Mouse (Mus musculus) forebrain, embryonic 15.5 days (tissue): ENCODE results near the gene Aagab. TPM values are rescaled to one million over a fixed set of nuclear protein-coding genes. Genes with fewer than 3 reads are reported as not detected.

Experiments
- ATAC-seq: fragments of 200-750 bp; cut with Nextera tagmentation; replicated peaks from 2 replicates; pipeline ENCODE4 v1.8.0; 2017; ENCODE audit warnings: mild to moderate bottlenecking, moderate TSS enrichment, moderate library complexity
- H3K27ac ChIP-seq: fragments of 300-500 bp; sonication (generic); replicated peaks from 2 replicates; pipeline ENCODE4 v1.5.1; 2015; ENCODE audit warnings: mild to moderate bottlenecking, inconsistent platforms
- H3K27me3 ChIP-seq: fragments of 300-500 bp; sonication (generic); 2 replicates; pipeline ENCODE4 v1.6.1; 2015; ENCODE audit warnings: inconsistent platforms
- H3K36me3 ChIP-seq: fragments of 300-500 bp; sonication (generic); 2 replicates; pipeline ENCODE4 v1.6.1; 2015; ENCODE audit warnings: mild to moderate bottlenecking, inconsistent platforms
- H3K4me1 ChIP-seq: fragments of 300-500 bp; sonication (generic); 2 replicates; pipeline ENCODE4 v1.6.1; 2015; ENCODE audit warnings: inconsistent platforms
- H3K4me2 ChIP-seq: fragments of 300-500 bp; sonication (generic); replicated peaks from 2 replicates; pipeline ENCODE4 v1.6.1; 2015; ENCODE audit warnings: mild to moderate bottlenecking, inconsistent platforms
- H3K4me3 ChIP-seq: fragments of 300-500 bp; sonication (generic); 2 replicates; pipeline ENCODE4 v1.5.1; 2015; ENCODE audit warnings: mild to moderate bottlenecking, inconsistent platforms
- H3K9ac ChIP-seq: fragments of 300-500 bp; sonication (generic); replicated peaks from 2 replicates; pipeline ENCODE4 v1.6.1; 2015; ENCODE audit warnings: mild to moderate bottlenecking, inconsistent platforms
- H3K9me3 ChIP-seq: fragments of 300-500 bp; sonication (generic); 2 replicates; pipeline ENCODE4 v1.6.1; 2016; ENCODE audit warnings: inconsistent platforms
- WGBS: fragments of 180-500 bp; shearing (Covaris S2); methylation state at CpG from one replicate; pipeline ENCODE4 v1.1.7; 2015; ENCODE audit warnings: mixed read lengths; 5-methylcytosine and 5-hydroxymethylcytosine counted together
- polyA plus RNA-seq: library from polyadenylated mRNA; unstranded; fragments of >200 nt; fragmentation: Nextera tagmentation; extraction: Ambion mirVana; gene quantifications from 2 replicates; pipeline ENCODE4 v1.2.1, GENCODE M21; 2015

Aagab gene
- polyA plus RNA-seq, 1 experiment from 2014 or later: 56.6 TPM

DNA sequence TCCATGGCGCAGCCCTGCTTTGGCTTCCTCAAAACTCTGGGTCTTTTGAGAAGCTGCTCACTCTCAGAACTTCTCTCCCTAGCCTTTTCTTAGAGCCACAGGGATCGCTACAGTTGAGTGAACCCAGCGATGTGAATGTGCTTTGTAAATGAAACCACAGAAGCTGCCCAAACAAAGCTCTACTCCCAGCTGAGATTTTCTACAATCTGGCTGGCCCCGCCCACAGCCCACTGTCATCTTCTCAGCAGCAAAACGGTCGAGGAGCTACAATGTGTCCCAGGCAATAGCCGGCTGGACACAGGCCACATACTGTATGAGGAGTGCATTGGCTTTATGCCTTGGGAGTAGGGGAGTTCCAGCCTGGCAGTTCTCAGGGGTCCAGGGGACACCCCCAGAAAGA is 51.2 kb downstream of the Aagab start:
- H3K4me3 ChIP-seq: no peak overlapping the region
- no peak for ATAC-seq
- no peaks in the 10 kb centered on the region for H3K36me3 ChIP-seq
- 15% methylated on average over 7 of the region's 7 CpGs for WGBS
- H3K4me2 ChIP-seq: no peak overlapping the region
- no peak overlapping the region for H3K27ac ChIP-seq
- H3K4me1 ChIP-seq: peaks cover 25% of the 10 kb centered on the region
- H3K9me3 ChIP-seq: no peaks in the 10 kb centered on the region
- H3K9ac ChIP-seq: no peak overlapping the region
- H3K27me3 ChIP-seq: no peaks in the 10 kb centered on the region

DNA sequence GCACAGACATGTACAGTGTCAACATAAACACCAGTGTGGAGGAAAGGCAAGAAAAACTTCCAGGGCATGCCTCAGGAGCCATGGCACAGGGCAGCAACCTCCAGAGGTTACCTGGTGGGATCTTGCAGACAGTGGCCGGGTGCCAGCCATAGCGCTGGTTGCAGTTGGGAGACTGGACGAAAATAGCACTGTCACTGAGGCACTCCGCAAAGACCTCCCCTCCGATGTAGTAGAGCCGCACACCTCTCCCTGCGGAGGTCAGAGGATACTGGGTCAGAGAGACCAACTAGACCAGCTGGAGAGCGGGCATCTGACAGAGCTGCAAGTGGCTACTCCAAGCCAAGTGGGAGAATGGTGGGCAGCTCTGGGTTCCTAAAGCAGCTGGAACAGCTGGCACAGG is 52.1 kb downstream of the Aagab start:
- H3K36me3 ChIP-seq: no peaks in the 10 kb centered on the region
- no peak overlapping the region for H3K27ac ChIP-seq
- 91% methylated on average over 8 of the region's 8 CpGs for WGBS
- no peaks in the 10 kb centered on the region for H3K9me3 ChIP-seq
- peaks cover 34% of the 10 kb centered on the region for H3K4me1 ChIP-seq
- H3K4me2 ChIP-seq: no peak overlapping the region
- H3K9ac ChIP-seq: no peak overlapping the region
- H3K4me3 ChIP-seq: no peak overlapping the region
- H3K27me3 ChIP-seq: no peaks in the 10 kb centered on the region
- no peak for ATAC-seq

DNA sequence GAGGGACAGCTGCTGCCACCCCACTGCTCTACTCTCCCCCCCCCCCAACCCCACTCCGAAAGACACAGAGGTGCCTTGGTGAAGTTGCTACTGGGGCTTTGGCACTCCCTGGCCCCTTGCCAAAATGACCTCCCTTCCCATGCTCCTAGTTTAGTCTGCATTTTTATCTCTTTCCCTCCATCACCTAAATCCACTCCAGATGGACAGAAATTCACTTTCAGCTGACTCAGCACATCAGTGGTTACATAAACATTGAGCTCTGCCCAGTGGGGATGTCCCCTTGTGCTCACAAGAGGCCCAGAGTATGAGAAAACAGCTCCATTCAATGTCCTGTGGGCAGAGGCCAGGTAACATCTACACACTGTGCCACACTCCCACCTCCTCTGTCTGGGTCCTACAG is 52.6 kb downstream of the Aagab start:
- Histone ChIP-seq H3K27me3 (no peaks in the 10 kb centered on the region), H3K9me3 (no peaks in the 10 kb centered on the region), H3K9ac (no peak overlapping the region), H3K27ac (no peak overlapping the region), H3K36me3 (no peaks in the 10 kb centered on the region), H3K4me2 (no peak overlapping the region), H3K4me1 (peaks cover 35% of the 10 kb centered on the region), H3K4me3 (no peak overlapping the region)
- 57% methylated on average over 1 of the region's 1 CpGs for WGBS
- ATAC-seq: no peak

DNA sequence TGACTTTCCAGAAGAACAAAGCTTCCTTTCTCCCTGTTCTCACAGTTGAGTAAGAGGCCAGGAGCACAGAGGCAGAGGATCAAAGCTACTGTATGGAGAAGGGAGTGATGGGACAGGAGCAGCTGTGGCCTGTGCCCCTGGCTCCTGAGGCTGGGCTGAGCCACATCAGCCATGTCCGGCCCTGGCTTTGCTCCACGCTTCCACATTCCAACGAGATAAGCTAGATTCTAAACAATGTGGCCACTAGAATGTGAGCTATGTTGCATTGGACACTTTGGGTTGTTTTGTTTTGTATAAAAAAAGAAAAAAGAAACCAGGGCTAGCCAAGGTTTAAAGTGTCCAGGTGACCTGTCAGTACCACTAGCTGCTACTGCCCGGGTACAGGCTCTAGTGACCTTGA is 54.7 kb downstream of the Aagab start:
- H3K4me2 ChIP-seq: no peak overlapping the region
- no peaks in the 10 kb centered on the region for H3K27me3 ChIP-seq
- H3K4me3 ChIP-seq: no peak overlapping the region
- 76% methylated on average over 4 of the region's 4 CpGs for WGBS
- H3K36me3 ChIP-seq: no peaks in the 10 kb centered on the region
- no peaks in the 10 kb centered on the region for H3K9me3 ChIP-seq
- no peak overlapping the region for H3K9ac ChIP-seq
- H3K27ac ChIP-seq: no peak overlapping the region
- H3K4me1 ChIP-seq: peaks cover 28% of the 10 kb centered on the region
- ATAC-seq: no peak

DNA sequence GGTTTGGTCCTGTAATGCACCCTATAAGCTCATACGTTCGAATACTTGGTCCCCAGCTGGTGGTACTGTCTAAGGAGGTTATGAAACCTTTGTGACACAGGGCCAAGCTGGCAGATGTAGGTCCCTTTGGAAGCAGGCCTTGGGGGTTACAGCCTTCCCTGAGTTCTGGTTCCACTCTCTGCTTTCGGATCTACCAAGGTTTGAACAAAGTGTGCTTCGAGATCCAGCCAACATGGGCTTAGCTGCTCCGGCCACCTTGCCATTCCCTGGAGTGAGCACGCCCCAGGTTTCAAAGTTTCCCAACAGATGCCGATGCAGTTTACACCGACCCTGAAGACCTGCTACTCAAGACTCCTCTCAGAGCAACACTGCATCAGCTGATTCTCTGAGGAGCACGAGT is 56.0 kb downstream of the Aagab start:
- H3K27ac ChIP-seq: no peak overlapping the region
- 84% methylated on average over 9 of the region's 9 CpGs for WGBS
- peak; percentile 14 for ATAC-seq

DNA sequence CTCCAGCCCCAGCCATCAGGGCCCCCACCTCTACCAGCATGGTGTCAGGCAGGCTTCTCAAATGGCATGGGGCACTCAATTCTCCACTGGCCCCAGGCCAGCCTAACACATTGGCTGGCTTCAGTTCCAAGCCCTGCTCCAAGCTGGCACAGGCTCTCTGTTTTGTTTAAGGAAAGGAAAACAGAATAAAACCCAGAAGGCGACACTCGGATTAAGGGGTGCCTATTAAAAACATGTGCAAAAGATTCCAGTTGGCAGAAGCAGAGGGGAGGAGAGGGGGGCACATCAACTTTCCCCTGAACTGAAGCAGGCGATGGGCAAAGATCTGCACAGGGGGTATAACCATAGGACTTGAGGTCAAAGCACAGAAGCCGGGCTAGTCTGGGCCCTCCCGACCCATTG is 56.5 kb downstream of the Aagab start:
- Histone ChIP-seq H3K27ac (no peak overlapping the region), H3K4me2 (no peak overlapping the region)

More for the DNA sequence above, 56.0 kb downstream of the Aagab start:
- H3K9ac ChIP-seq: no peak overlapping the region
- H3K4me1 ChIP-seq: peaks cover 23% of the 10 kb centered on the region
- H3K36me3 ChIP-seq: no peaks in the 10 kb centered on the region
- no peaks in the 10 kb centered on the region for H3K27me3 ChIP-seq
- no peaks in the 10 kb centered on the region for H3K9me3 ChIP-seq
- no peak overlapping the region for H3K4me2 ChIP-seq
- H3K4me3 ChIP-seq: no peak overlapping the region

DNA sequence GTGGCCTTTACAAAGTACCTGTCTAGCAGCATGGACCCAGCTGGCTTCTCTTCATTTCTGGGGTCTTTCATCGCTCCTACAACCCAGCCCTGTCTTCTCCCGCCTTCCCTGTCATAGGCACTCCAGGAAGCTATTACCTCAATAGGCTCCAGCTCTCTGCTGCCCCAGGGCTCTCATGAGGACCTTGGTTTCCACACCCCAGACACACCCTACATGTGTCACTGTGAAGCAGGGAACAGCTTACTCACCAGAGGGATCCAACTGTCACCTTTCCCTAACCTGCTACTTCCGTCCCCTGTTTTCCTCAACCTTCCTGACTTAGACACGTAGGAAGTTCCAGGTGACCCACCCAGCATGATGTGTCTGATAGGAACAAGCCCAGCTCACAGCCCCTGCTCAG is 57.6 kb downstream of the Aagab start:
- WGBS: 89% methylated on average over 4 of the region's 4 CpGs
- Histone ChIP-seq H3K27me3 (no peaks in the 10 kb centered on the region), H3K9ac (no peak overlapping the region), H3K4me2 (no peak overlapping the region), H3K4me3 (no peak overlapping the region), H3K36me3 (no peaks in the 10 kb centered on the region), H3K4me1 (peaks cover 19% of the 10 kb centered on the region), H3K27ac (no peak overlapping the region), H3K9me3 (no peaks in the 10 kb centered on the region)
- ATAC-seq: no peak

More for the DNA sequence above, 56.5 kb downstream of the Aagab start:
- ATAC-seq: peak; percentile 72
- H3K27me3 ChIP-seq: no peaks in the 10 kb centered on the region
- no peak overlapping the region for H3K4me3 ChIP-seq
- no peaks in the 10 kb centered on the region for H3K9me3 ChIP-seq
- H3K9ac ChIP-seq: no peak overlapping the region
- 33% methylated on average over 5 of the region's 5 CpGs for WGBS
- no peaks in the 10 kb centered on the region for H3K36me3 ChIP-seq
- H3K4me1 ChIP-seq: peaks cover 17% of the 10 kb centered on the region

DNA sequence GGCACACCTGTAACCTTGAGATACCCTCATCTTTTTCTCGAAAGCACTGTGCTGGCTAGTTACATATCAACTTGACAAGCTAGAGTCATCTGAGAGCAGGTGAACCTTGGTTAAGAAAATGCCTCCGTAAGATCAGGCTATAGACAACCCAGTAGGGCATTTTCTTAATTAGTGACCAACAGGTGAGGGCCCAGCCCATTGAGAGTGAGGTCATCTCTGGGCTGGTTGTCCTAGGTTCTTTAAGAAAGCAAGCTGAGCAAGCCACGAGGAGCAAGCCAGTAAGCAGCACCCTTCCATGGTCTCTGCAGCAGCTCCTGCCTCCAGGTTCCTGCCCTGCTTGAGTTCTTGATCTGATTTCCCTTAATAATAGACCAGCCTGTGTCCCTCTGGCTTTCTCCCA is 58.2 kb downstream of the Aagab start:
- WGBS: 96% methylated on average over 3 of the region's 3 CpGs
- Histone ChIP-seq H3K27ac (no peak overlapping the region), H3K4me1 (peaks cover 24% of the 10 kb centered on the region), H3K36me3 (no peaks in the 10 kb centered on the region), H3K27me3 (no peaks in the 10 kb centered on the region), H3K9ac (no peak overlapping the region), H3K4me3 (no peak overlapping the region), H3K4me2 (no peak overlapping the region), H3K9me3 (no peaks in the 10 kb centered on the region)
- ATAC-seq: no peak

DNA sequence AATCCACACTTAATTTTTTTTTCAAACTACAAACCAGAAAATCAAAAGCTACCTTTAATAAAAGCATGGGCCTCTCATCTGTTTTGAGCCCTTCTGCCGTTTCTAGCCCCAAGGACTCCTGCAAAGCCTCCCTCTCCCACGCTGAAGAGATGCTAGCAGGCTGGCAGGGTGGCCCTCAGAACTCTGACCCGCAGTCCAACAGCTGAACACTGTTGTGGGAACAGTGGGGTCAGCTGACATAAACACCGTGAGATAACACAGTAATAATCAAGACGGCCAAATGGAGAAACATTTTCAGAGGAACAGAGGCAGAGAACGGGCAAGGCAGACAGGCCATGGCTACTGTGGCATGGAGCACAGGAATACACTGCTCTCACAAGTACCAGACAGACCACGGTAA is 60.3 kb downstream of the Aagab start:
- Histone ChIP-seq H3K27ac (no peak overlapping the region), H3K4me3 (no peak overlapping the region), H3K4me1 (peaks cover 36% of the 10 kb centered on the region), H3K9me3 (no peaks in the 10 kb centered on the region), H3K4me2 (no peak overlapping the region), H3K9ac (no peak overlapping the region), H3K36me3 (no peaks in the 10 kb centered on the region), H3K27me3 (no peaks in the 10 kb centered on the region)
- ATAC-seq: no peak
- 88% methylated on average over 7 of the region's 7 CpGs for WGBS

DNA sequence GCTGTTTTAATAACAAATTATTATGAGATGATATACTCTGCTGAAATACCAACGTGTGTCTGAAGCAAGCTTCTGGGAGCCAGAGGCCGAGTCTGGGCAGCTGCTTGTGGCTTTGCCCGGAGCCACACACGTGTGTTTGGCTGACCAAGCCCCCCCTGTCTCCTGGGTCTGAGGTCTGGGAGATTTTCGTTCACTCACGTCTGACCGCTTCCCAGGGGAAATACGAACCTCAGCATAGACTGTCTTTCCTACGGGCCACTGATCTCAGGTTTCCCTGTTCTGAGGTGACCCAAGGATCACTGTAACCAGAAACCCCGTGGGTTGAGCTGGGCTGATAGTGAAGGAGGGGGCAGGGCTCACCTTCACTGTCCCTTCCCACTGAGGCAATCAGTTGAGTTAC is 60.8 kb downstream of the Aagab start:
- Histone ChIP-seq H3K4me1 (peaks cover 41% of the 10 kb centered on the region), H3K9ac (no peak overlapping the region), H3K9me3 (no peaks in the 10 kb centered on the region), H3K4me3 (no peak overlapping the region), H3K36me3 (no peaks in the 10 kb centered on the region), H3K4me2 (no peak overlapping the region), H3K27ac (no peak overlapping the region), H3K27me3 (no peaks in the 10 kb centered on the region)
- 88% methylated on average over 10 of the region's 10 CpGs for WGBS
- ATAC-seq: no peak

DNA sequence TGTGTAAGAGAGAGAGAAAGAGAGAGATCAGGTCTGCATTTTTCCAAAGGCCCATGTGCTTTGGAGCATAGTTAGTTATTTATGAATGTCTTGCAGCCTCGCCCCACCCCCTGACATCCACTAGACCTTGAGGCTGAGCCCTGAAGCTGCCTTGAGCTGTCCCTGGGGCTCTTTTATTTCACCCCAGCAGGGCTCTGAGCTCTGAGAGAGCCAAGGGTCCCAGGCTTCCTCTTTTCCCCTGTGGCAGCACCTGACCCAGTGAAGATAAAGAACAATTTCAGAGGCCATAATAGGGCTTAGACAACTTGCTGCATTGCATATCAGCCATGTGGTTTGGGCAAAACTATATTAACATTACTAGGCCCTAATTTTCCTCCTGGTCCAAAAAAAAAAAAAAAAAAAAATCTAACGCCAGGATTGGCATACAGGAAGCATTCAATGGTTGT is 61.9 kb downstream of the Aagab start:
- 86% methylated on average over 2 of the region's 2 CpGs for WGBS
- no peaks in the 10 kb centered on the region for H3K27me3 ChIP-seq
- H3K4me3 ChIP-seq: no peak overlapping the region
- no peaks in the 10 kb centered on the region for H3K9me3 ChIP-seq
- no peaks in the 10 kb centered on the region for H3K36me3 ChIP-seq
- no peak overlapping the region for H3K27ac ChIP-seq
- H3K4me2 ChIP-seq: no peak overlapping the region
- peaks cover 38% of the 10 kb centered on the region for H3K4me1 ChIP-seq
- H3K9ac ChIP-seq: no peak overlapping the region
- no peak for ATAC-seq

DNA sequence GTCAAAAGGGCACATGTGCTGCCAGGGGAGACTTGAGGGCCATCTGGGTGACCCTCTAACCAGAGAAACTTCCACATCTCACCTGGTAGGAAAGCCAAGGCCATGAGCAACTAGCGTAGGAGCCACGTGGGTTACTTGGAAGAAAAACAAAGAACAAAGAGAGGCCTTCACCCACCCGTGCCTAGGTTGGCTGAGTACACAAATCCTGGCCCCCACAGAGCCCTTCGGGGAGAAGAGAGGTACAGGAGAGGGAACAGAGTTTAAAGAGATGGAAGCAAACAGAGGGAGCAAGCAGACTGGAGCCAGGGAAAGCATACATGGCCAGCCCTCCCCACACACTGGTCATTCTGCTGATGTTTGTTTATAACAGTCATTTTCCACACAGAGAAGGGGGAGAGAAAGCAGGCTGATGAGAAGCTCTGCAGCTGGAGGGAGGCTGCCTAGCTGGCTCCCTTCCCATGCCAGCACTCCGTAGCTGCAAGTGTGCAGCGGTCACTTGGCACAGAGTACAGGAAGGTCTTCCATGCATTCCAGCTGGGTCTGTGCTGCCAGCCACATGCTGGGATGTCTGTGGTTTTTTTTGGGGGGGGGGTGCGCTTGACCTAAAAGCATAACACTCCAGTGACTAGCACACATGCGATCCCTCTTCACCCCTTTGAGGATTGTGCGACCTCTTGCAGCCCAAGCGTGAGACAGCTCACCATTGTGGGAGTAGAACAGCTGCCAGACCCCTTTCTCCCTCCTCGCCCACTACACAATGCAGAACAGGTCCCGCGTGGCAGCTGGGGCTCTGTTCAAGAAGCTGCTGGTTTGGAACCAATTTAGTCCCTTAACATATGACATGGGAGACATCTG is 62.6 kb downstream of the Aagab start:
- ATAC-seq: peak; percentile 29; the same call in 1 of the 2 replicates
- H3K4me1 ChIP-seq: peaks cover 35% of the 10 kb centered on the region

More for the DNA sequence above, 62.6 kb downstream of the Aagab start:
- H3K9me3 ChIP-seq: no peaks in the 10 kb centered on the region
- H3K27ac ChIP-seq: 0 out of 2 replicates have a peak overlapping the region, but pooled peaks have one; percentile 5
- H3K4me3 ChIP-seq: no peak overlapping the region
- WGBS: 31% methylated on average over 13 of the region's 13 CpGs
- H3K4me2 ChIP-seq: no peak overlapping the region
- H3K27me3 ChIP-seq: no peaks in the 10 kb centered on the region
- H3K9ac ChIP-seq: no peak overlapping the region
- H3K36me3 ChIP-seq: no peaks in the 10 kb centered on the region
